8 mouse cellular contexts compared by ENCODE assay signal in the genomic region with DNA sequence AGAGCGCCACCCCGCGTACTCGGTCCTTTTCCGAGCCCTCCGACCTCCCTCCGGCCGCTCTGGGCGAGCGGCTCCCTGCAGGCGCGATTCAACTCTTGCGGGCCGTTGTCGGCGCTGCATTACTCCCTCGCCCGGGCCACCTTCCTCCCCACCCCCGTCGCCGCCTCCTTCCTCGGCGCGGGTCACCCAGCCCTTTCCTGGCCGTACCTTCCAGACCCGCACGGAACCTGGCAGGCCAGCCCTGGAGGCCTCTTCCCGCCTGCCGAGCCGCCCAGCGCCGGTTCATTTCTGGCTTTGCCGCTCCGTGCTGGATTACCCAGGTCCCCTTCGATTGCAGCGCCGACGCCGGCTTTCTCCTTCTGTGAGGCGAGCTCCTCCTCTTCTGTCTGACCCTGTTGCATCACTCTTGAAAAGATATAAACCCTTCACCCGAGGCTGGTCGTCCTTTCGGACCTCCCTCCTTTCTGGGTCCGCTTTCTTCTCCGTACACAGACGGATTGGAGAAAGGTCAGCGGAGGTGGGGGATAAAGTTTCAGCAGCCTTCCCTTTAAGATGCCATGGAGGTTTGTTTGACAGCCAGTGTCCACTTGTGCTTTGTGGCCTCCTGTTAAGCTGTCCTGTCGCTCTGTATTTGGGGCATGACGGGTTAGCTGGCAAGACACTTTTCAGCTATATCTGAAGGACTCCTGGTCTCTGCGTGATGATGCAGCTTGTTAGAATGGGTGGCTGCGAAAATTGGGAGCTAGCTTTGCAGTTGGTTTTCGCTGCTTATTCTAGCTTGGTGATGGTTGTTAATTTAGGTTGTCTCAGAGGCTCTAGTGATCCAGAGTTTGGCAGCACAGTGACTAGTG. TPM values are rescaled to one million over a fixed set of nuclear protein-coding genes. Genes with fewer than 3 reads are reported as not detected.
DNase-seq lines count a peak whose midpoint lies in the region; TF ChIP-seq lines count a peak whose summit lies in the region.

No protein-coding gene starts in this region.

- peak; percentile 66 for DNase-seq in Muller cell, postnatal 12 days (ENCODE audit: inconsistent ontology term)
- DNase-seq in c-Kit-positive CD71-positive TER-119-positive erythroid progenitor cells, embryonic 14.5 days (ENCODE audit: low spot score): peak; percentile 57
- DNase-seq in forelimb bud, embryonic 11.5 days (ENCODE audit: low read depth, low spot score): peak; percentile 45
- peak; percentile 70 for DNase-seq in hindbrain, embryonic 10.5 days (ENCODE audit: low spot score)
- peak in 1 of 2 experiments; percentile 38 for DNase-seq in left cerebral cortex, adult 2 months (ENCODE audit: extremely low spot score in 1 of 2, low spot score in 2 of 2)
- peak; percentile 64 to 66 for DNase-seq in lung, postnatal 4 days
- peak; percentile 68 for DNase-seq in retina, postnatal 1 day
- DNase-seq in urinary bladder, postnatal 36 days (ENCODE audit: low spot score in 2 of 2): peak; percentile 38 to 59

- WGBS in hindbrain, embryonic 10.5 days: 2% methylated on average over 52 of the region's 52 CpGs

- peak overlapping the region; percentile 94 for H3K27ac ChIP-seq in hindbrain, embryonic 10.5 days
- H3K27ac ChIP-seq in left cerebral cortex, adult 2 months: peak overlapping the region; percentile 86

- TF ChIP-seq CTCF in left cerebral cortex, adult 2 months (IDR thresholded peaks at IDR 0.05): no peak

- no peaks in the 10 kb centered on the region for H3K9me3 ChIP-seq in hindbrain, embryonic 10.5 days

- H3K4me1 ChIP-seq in hindbrain, embryonic 10.5 days (replicated peaks): peaks cover 34% of the 10 kb centered on the region

- H3K27me3 ChIP-seq in hindbrain, embryonic 10.5 days (ENCODE audit: insufficient read depth, poor library complexity, severe bottlenecking): no peaks in the 10 kb centered on the region

- H3K4me3 ChIP-seq in hindbrain, embryonic 10.5 days: peak overlapping the region; percentile 90
- peak overlapping the region; percentile 96 for H3K4me3 ChIP-seq in left cerebral cortex, adult 2 months

- peaks cover 32% of the 10 kb centered on the region for H3K36me3 ChIP-seq in hindbrain, embryonic 10.5 days

- intact Hi-C loops in left cerebral cortex, adult 2 months (cut with DNase I): loop anchor here (2.0 kb wide), 1 partner anchor 50 kb away; no protein-coding TSS in a partner anchor

RNA-seq across cellular contexts. Expression of a gene that starts 0.8 kb away (rescaled TPM):
- 6.9 and 7.7 TPM in 2 replicates for polyA plus RNA-seq in hindbrain, embryonic 10.5 days (2016; fragmentation: Nextera tagmentation; extraction: Ambion mirVana)
- total RNA-seq in left cerebral cortex, adult 2 months (2021): 10 to 100 TPM; 20.3 to 20.8 TPM

RNA-seq across cellular contexts. Expression of a gene that starts 19.1 kb away (rescaled TPM):
- polyA plus RNA-seq in hindbrain, embryonic 10.5 days (2016; fragmentation: Nextera tagmentation; extraction: Ambion mirVana): 419 and 433 TPM in 2 replicates
- 10 to 100 TPM; 43.4 to 49.8 TPM for total RNA-seq in left cerebral cortex, adult 2 months (2021)

RNA-seq across cellular contexts. Expression of a gene that starts 36.6 kb away (rescaled TPM):
- polyA plus RNA-seq in hindbrain, embryonic 10.5 days (2016; fragmentation: Nextera tagmentation; extraction: Ambion mirVana): 10.7 and 13.0 TPM in 2 replicates
- total RNA-seq in left cerebral cortex, adult 2 months (2021): 100 to 1,000 TPM; 219 to 228 TPM

RNA-seq across cellular contexts. Expression of a gene that starts 52.1 kb away (rescaled TPM):
- polyA plus RNA-seq in hindbrain, embryonic 10.5 days (2016; fragmentation: Nextera tagmentation; extraction: Ambion mirVana): 25.0 and 62.0 TPM in 2 replicates
- total RNA-seq in left cerebral cortex, adult 2 months (2021): 10 to 100 TPM; 36.6 to 54.9 TPM

RNA-seq across cellular contexts. Expression of a gene that starts 52.6 kb away (rescaled TPM):
- 81.0 and 90.4 TPM in 2 replicates for polyA plus RNA-seq in hindbrain, embryonic 10.5 days (2016; fragmentation: Nextera tagmentation; extraction: Ambion mirVana)
- total RNA-seq in left cerebral cortex, adult 2 months (2021): 10 to 100 TPM; 45.6 to 51.1 TPM
